ENCODE assay signal across 8 mouse cellular contexts in genomic region chr7:127716992-127717391, GRCm38 (mm10). TPM values are rescaled to one million over a fixed set of nuclear protein-coding genes. Genes with fewer than 3 reads are reported as not detected.
DNase-seq lines count a peak whose midpoint lies in the region; ATAC-seq lines count a peak whose summit lies in the region.

No protein-coding gene starts in this region.

- H3K9ac ChIP-seq in intestine, embryonic 14.5 days (ENCODE audit: low read length) = peak overlapping the region; percentile 36

- ATAC-seq in intestine, embryonic 14.5 days (replicated peaks; ENCODE audit: low FRiP score, low TSS enrichment, low read depth) = peak; percentile 40
- ATAC-seq in megakaryocyte progenitor cell, adult 5-6 weeks (replicated peaks; ENCODE audit: poor library complexity) = peak; percentile 71

- peak overlapping the region; percentile 58 for H3K4me2 ChIP-seq in intestine, embryonic 14.5 days (ENCODE audit: low read length)

- intact Hi-C loops in left cerebral cortex, postnatal 36 days (cut with DNase I) = no loop called here

- H3K27ac ChIP-seq in intestine, embryonic 14.5 days (ENCODE audit: low read depth) = no peak overlapping the region

- 4% methylated on average over 41 of the region's 41 CpGs for WGBS in intestine, embryonic 14.5 days

- peak; percentile 84 for DNase-seq in adrenal gland, postnatal 14 days
- peak; percentile 86 for DNase-seq in embryo, embryonic 11 days
- peak; percentile 63 to 76 for DNase-seq in gastrocnemius, postnatal 4 days (ENCODE audit: low spot score in 2 of 2)
- DNase-seq in intestine, embryonic 14.5 days (ENCODE audit: low spot score) = peak; percentile 80
- DNase-seq in left cerebral cortex, postnatal 36 days (ENCODE audit: low spot score in 2 of 2) = peak; percentile 63 to 70
- peak; percentile 67 for DNase-seq in right cerebral cortex, adult 18-20 months
- DNase-seq in urinary bladder, adult 2 months (ENCODE audit: low spot score) = peak; percentile 54

- H3K27me3 ChIP-seq in intestine, embryonic 14.5 days (replicated peaks; ENCODE audit: control insufficient read depth, insufficient read depth, low read length) = no peaks in the 10 kb centered on the region

- H3K4me3 ChIP-seq in intestine, embryonic 14.5 days (ENCODE audit: low read depth, low read length) = peak overlapping the region; percentile 17; the same call in 1 of the 2 replicates

- H3K9me3 ChIP-seq in intestine, embryonic 14.5 days (ENCODE audit: control insufficient read depth, low read length) = no peaks in the 10 kb centered on the region

- peaks cover 11% of the 10 kb centered on the region for H3K4me1 ChIP-seq in intestine, embryonic 14.5 days (replicated peaks; ENCODE audit: control insufficient read depth, insufficient read depth, low read length)

- H3K36me3 ChIP-seq in intestine, embryonic 14.5 days (ENCODE audit: control insufficient read depth, insufficient read depth, low read length) = 0 out of 2 replicates have a peak, but pooled peaks cover 7% of the 10 kb centered on the region

RNA-seq across cellular contexts. Expression of gene Ctf1, which starts 4.5 kb away (rescaled TPM):
- total RNA-seq in adrenal gland, postnatal 14 days (2021) = 4.7 and 5.1 TPM in 2 replicates
- 10 to 100 TPM in 1 of 2 experiments, 1 to 10 TPM in 1; 7.0 to 10.0 TPM for total RNA-seq in gastrocnemius, postnatal 4 days (2021)
- polyA plus RNA-seq in intestine, embryonic 14.5 days (2014; fragmentation: Nextera tagmentation; extraction: Ambion mirVana) = 13.6 and 14.0 TPM in 2 replicates
- total RNA-seq in left cerebral cortex, postnatal 36 days (2021) = 1 to 10 TPM; 2.4 to 2.5 TPM
- total RNA-seq in megakaryocyte progenitor cell, adult 5-6 weeks (2015) = 0.83 and 1.8 TPM in 2 replicates
- total RNA-seq in megakaryocyte progenitor cell, adult 5-6 weeks (2017) = 0.42 and 1.9 TPM in 2 replicates
- polyA plus RNA-seq in urinary bladder, adult 2 months (2012; rRNA removed) = 11.0 and 13.7 TPM in 2 replicates

RNA-seq across cellular contexts. Expression of gene Bcl7c, which starts 8.3 kb away (rescaled TPM):
- 64.8 and 69.2 TPM in 2 replicates for total RNA-seq in adrenal gland, postnatal 14 days (2021)
- total RNA-seq in gastrocnemius, postnatal 4 days (2021) = 100 to 1,000 TPM; 112 to 132 TPM
- polyA plus RNA-seq in intestine, embryonic 14.5 days (2014; fragmentation: Nextera tagmentation; extraction: Ambion mirVana) = 50.3 and 56.4 TPM in 2 replicates
- total RNA-seq in left cerebral cortex, postnatal 36 days (2021) = 10 to 100 TPM; 37.9 to 47.9 TPM
- total RNA-seq in megakaryocyte progenitor cell, adult 5-6 weeks (2015) = 61.1 and 63.4 TPM in 2 replicates
- total RNA-seq in megakaryocyte progenitor cell, adult 5-6 weeks (2017) = 38.1 and 44.6 TPM in 2 replicates
- 26.0 and 30.3 TPM in 2 replicates for polyA plus RNA-seq in urinary bladder, adult 2 months (2012; rRNA removed)

RNA-seq across cellular contexts. Expression of gene Ctf2, which starts 15.0 kb away (rescaled TPM):
- not detected in 2 replicates for total RNA-seq in adrenal gland, postnatal 14 days (2021)
- not detected for total RNA-seq in gastrocnemius, postnatal 4 days (2021)
- 0.27 and 0.30 TPM in 2 replicates for polyA plus RNA-seq in intestine, embryonic 14.5 days (2014; fragmentation: Nextera tagmentation; extraction: Ambion mirVana)
- not detected for total RNA-seq in left cerebral cortex, postnatal 36 days (2021)
- total RNA-seq in megakaryocyte progenitor cell, adult 5-6 weeks (2015) = not detected in 2 replicates
- total RNA-seq in megakaryocyte progenitor cell, adult 5-6 weeks (2017) = not detected in 2 replicates
- polyA plus RNA-seq in urinary bladder, adult 2 months (2012; rRNA removed) = not detected in 2 replicates

RNA-seq across cellular contexts. Expression of gene Fbxl19, which starts 27.4 kb away (rescaled TPM):
- 12.8 and 14.5 TPM in 2 replicates for total RNA-seq in adrenal gland, postnatal 14 days (2021)
- 1 to 10 TPM; 8.6 to 8.8 TPM for total RNA-seq in gastrocnemius, postnatal 4 days (2021)
- 3.3 and 4.2 TPM in 2 replicates for polyA plus RNA-seq in intestine, embryonic 14.5 days (2014; fragmentation: Nextera tagmentation; extraction: Ambion mirVana)
- total RNA-seq in left cerebral cortex, postnatal 36 days (2021) = 10 to 100 TPM; 73.2 to 84.6 TPM
- 5.6 and 5.7 TPM in 2 replicates for total RNA-seq in megakaryocyte progenitor cell, adult 5-6 weeks (2015)
- total RNA-seq in megakaryocyte progenitor cell, adult 5-6 weeks (2017) = 14.2 and 16.1 TPM in 2 replicates
- polyA plus RNA-seq in urinary bladder, adult 2 months (2012; rRNA removed) = 14.5 and 15.5 TPM in 2 replicates

RNA-seq across cellular contexts. Expression of gene Orai3, which starts 52.6 kb away (rescaled TPM):
- total RNA-seq in adrenal gland, postnatal 14 days (2021) = 28.1 and 28.3 TPM in 2 replicates
- total RNA-seq in gastrocnemius, postnatal 4 days (2021) = 10 to 100 TPM; 12.3 to 13.9 TPM
- polyA plus RNA-seq in intestine, embryonic 14.5 days (2014; fragmentation: Nextera tagmentation; extraction: Ambion mirVana) = 17.1 and 21.9 TPM in 2 replicates
- 10 to 100 TPM; 18.9 to 25.4 TPM for total RNA-seq in left cerebral cortex, postnatal 36 days (2021)
- 26.7 and 32.1 TPM in 2 replicates for total RNA-seq in megakaryocyte progenitor cell, adult 5-6 weeks (2015)
- total RNA-seq in megakaryocyte progenitor cell, adult 5-6 weeks (2017) = 28.2 and 30.2 TPM in 2 replicates
- 36.0 and 42.3 TPM in 2 replicates for polyA plus RNA-seq in urinary bladder, adult 2 months (2012; rRNA removed)
